Comparison of ENCODE assay signal across 8 mouse cellular contexts in genomic region chr4:43000141-43000986, GRCm38 (mm10). TPM values are rescaled to one million over a fixed set of nuclear protein-coding genes. Genes with fewer than 3 reads are reported as not detected.
A peak's percentile ranks its signal among the peaks of the same experiment; 100 is the strongest.
DNase-seq lines count a peak whose midpoint lies in the region; ATAC-seq and TF ChIP-seq lines count a peak whose summit lies in the region.
"Not testable (repeated sequence)": the region's sequence is repeated elsewhere in the genome, so short reads cannot be mapped to it uniquely, and the experiment has no call there.

Vcp (minus strand) TSS chr4:43000507.

- peak within 1 kb of the TSS; percentile 99 for H3K9ac ChIP-seq in heart, embryonic 15.5 days
- H3K9ac ChIP-seq in liver, embryonic 14.5 days (replicated peaks) = peak within 1 kb of the TSS; percentile 99
- peak within 1 kb of the TSS; percentile 97 for H3K9ac ChIP-seq in neural tube, embryonic 11.5 days (ENCODE audit: low read length)
- peak within 1 kb of the TSS; percentile 98 for H3K9ac ChIP-seq in stomach, postnatal 0 days (ENCODE audit: low read length)

- peak within 1 kb of the TSS; percentile 95 for H3K4me3 ChIP-seq in forebrain, embryonic 10.5 days
- peak within 1 kb of the TSS; percentile 85 for H3K4me3 ChIP-seq in heart, embryonic 15.5 days
- peak within 1 kb of the TSS; percentile 93 to 100 for H3K4me3 ChIP-seq in liver, embryonic 14.5 days (ENCODE audit: insufficient read depth in 1 of 2, low read depth in 2 of 2, low read length in 2 of 2)
- peak within 1 kb of the TSS; percentile 96 for H3K4me3 ChIP-seq in neural tube, embryonic 11.5 days (ENCODE audit: low read depth, low read length)
- peak within 1 kb of the TSS; percentile 95 for H3K4me3 ChIP-seq in stomach, postnatal 0 days (ENCODE audit: low read depth, low read length)

- not testable (repeated sequence) for TF ChIP-seq EP300 in liver, embryonic 14.5 days (IDR thresholded peaks at IDR 0.05; ENCODE audit: low read depth); stomach, postnatal 0 days (optimal IDR thresholded peaks at IDR 0.05)

- H3K27ac ChIP-seq in forebrain, embryonic 10.5 days = peak within 1 kb of the TSS; percentile 99
- peak within 1 kb of the TSS; percentile 99 for H3K27ac ChIP-seq in heart, embryonic 15.5 days
- H3K27ac ChIP-seq in liver, embryonic 14.5 days = peak within 1 kb of the TSS; percentile 97
- H3K27ac ChIP-seq in neural tube, embryonic 11.5 days (ENCODE audit: low read depth, low read length) = peak within 1 kb of the TSS; percentile 98
- peak within 1 kb of the TSS; percentile 100 for H3K27ac ChIP-seq in stomach, postnatal 0 days (replicated peaks)

- under 1% methylated on average over 56 of the region's 56 CpGs for WGBS in forebrain, embryonic 10.5 days
- 1% methylated on average over 52 of the region's 56 CpGs for WGBS in heart, embryonic 15.5 days
- WGBS in liver, embryonic 14.5 days (ENCODE audit: insufficient replicate concordance) = 1% methylated on average over 49 of the region's 56 CpGs
- WGBS in neural tube, embryonic 11.5 days = 1% methylated on average over 46 of the region's 56 CpGs
- WGBS in stomach, postnatal 0 days = under 1% methylated on average over 47 of the region's 56 CpGs

- not testable (repeated sequence) for H3K9me3 ChIP-seq in forebrain, embryonic 10.5 days; heart, embryonic 15.5 days (replicated peaks); liver, embryonic 14.5 days (ENCODE audit: control insufficient read depth, low read length); neural tube, embryonic 11.5 days (ENCODE audit: control insufficient read depth, low read length); stomach, postnatal 0 days (ENCODE audit: control insufficient read depth, low read length)

- peak; percentile 98 for ATAC-seq in heart, embryonic 15.5 days (replicated peaks; ENCODE audit: insufficient number of reproducible peaks, insufficient read depth, low FRiP score, low read depth)
- peak; percentile 96 for ATAC-seq in liver, embryonic 14.5 days (ENCODE audit: insufficient read depth)
- ATAC-seq in neural tube, embryonic 11.5 days (ENCODE audit: insufficient read depth, low FRiP score, low TSS enrichment) = peak; percentile 99
- peak; percentile 99 for ATAC-seq in stomach, postnatal 0 days (ENCODE audit: low FRiP score, low TSS enrichment)

- H3K27me3 ChIP-seq in forebrain, embryonic 10.5 days (ENCODE audit: poor library complexity, severe bottlenecking); heart, embryonic 15.5 days; liver, embryonic 14.5 days (ENCODE audit: control insufficient read depth, insufficient read depth, low read length); neural tube, embryonic 11.5 days (ENCODE audit: control insufficient read depth, insufficient read depth, low read length); stomach, postnatal 0 days (ENCODE audit: control insufficient read depth, insufficient read depth, low read length): not testable (repeated sequence)

- peaks cover 46% of the 10 kb centered on the region for H3K36me3 ChIP-seq in forebrain, embryonic 10.5 days (replicated peaks)
- H3K36me3 ChIP-seq in heart, embryonic 15.5 days; neural tube, embryonic 11.5 days (ENCODE audit: control insufficient read depth, insufficient read depth, low read length); stomach, postnatal 0 days (ENCODE audit: control insufficient read depth, insufficient read depth, low read length): not testable (repeated sequence)
- peaks cover 19% of the 10 kb centered on the region for H3K36me3 ChIP-seq in liver, embryonic 14.5 days (replicated peaks; ENCODE audit: control insufficient read depth, insufficient read depth, low read depth)

- peak; percentile 97 to 98 for DNase-seq in CD8-positive naive resting alpha-beta T cell, adult 2 months (ENCODE audit: low read depth in 2 of 2, low spot score in 2 of 2)
- peak; percentile 97 for DNase-seq in c-Kit-positive CD71-negative TER-119-negative erythroid progenitor cells, embryonic 14.5 days (ENCODE audit: low read depth)
- peak; percentile 99 for DNase-seq in forebrain, embryonic 10.5 days (ENCODE audit: extremely low spot score, low spot score)
- DNase-seq in kidney, postnatal 25 days = peak; percentile 99 to 100
- DNase-seq in liver, embryonic 14.5 days (ENCODE audit: low read depth in 3 of 3, low spot score in 3 of 3) = peak; percentile 99
- DNase-seq in neural tube, embryonic 11.5 days (ENCODE audit: low spot score) = peak; percentile 98
- DNase-seq in stomach, postnatal 0 days (ENCODE audit: low spot score) = peak; percentile 99

- H3K4me1 ChIP-seq in forebrain, embryonic 10.5 days = peaks cover 30% of the 10 kb centered on the region
- peaks cover 20% of the 10 kb centered on the region for H3K4me1 ChIP-seq in heart, embryonic 15.5 days (replicated peaks)
- H3K4me1 ChIP-seq in liver, embryonic 14.5 days (replicated peaks; ENCODE audit: control insufficient read depth in 2 of 2, insufficient read depth in 2 of 2, low read length in 1 of 2) = peaks cover 14 to 22% of the 10 kb centered on the region in 2 experiments
- H3K4me1 ChIP-seq in neural tube, embryonic 11.5 days (ENCODE audit: control insufficient read depth, insufficient read depth, low read length); stomach, postnatal 0 days (replicated peaks; ENCODE audit: control insufficient read depth, insufficient read depth): not testable (repeated sequence)

- peak within 1 kb of the TSS; percentile 71 for H3K4me2 ChIP-seq in heart, embryonic 15.5 days
- peak within 1 kb of the TSS; percentile 87 for H3K4me2 ChIP-seq in liver, embryonic 14.5 days (ENCODE audit: low read depth)
- peak within 1 kb of the TSS; percentile 67 for H3K4me2 ChIP-seq in neural tube, embryonic 11.5 days (ENCODE audit: low read depth)
- peak within 1 kb of the TSS; percentile 64 for H3K4me2 ChIP-seq in stomach, postnatal 0 days (replicated peaks; ENCODE audit: low read depth)

- not testable (repeated sequence) for TF ChIP-seq CTCF in liver, embryonic 14.5 days (IDR thresholded peaks at IDR 0.05; ENCODE audit: low read depth); stomach, postnatal 0 days (IDR thresholded peaks at IDR 0.05; ENCODE audit: low read depth)

RNA-seq across cellular contexts. Expression of gene Vcp, which starts in this region (rescaled TPM):
- 655 and 667 TPM in 2 replicates for polyA plus RNA-seq in forebrain, embryonic 10.5 days (2016; fragmentation: Nextera tagmentation; extraction: Ambion mirVana)
- polyA plus RNA-seq in heart, embryonic 15.5 days (2015; fragmentation: Nextera tagmentation; extraction: Ambion mirVana) = 437 and 463 TPM in 2 replicates
- 48.9 and 80.0 TPM in 2 replicates for polyA plus RNA-seq in liver, embryonic 14.5 days (2012; rRNA removed)
- 176 and 191 TPM in 2 replicates for polyA plus RNA-seq in liver, embryonic 14.5 days (2014; fragmentation: Nextera tagmentation; extraction: Ambion mirVana)
- polyA plus RNA-seq in neural tube, embryonic 11.5 days (2014; fragmentation: Nextera tagmentation; extraction: Ambion mirVana) = 664 and 691 TPM in 2 replicates
- 280 and 282 TPM in 2 replicates for polyA plus RNA-seq in stomach, postnatal 0 days (2015; fragmentation: Nextera tagmentation; extraction: Ambion mirVana)

Comparison
In these comparisons a context has a peak if more than half of its experiments do, and no peak if none do; other contexts are left out.
1. Peak in every context shown above with its lines: DNase-seq, ATAC-seq, H3K4me3 ChIP-seq and H3K27ac ChIP-seq.